Mouse (Mus musculus): ENCODE measurements around the gene Gm14744. TPM values are rescaled to one million over a fixed set of nuclear protein-coding genes. Genes with fewer than 3 reads are reported as not detected.

The Gm14744 gene
- not detected for polyA plus RNA-seq (2012; fragmentation: generic; extraction: Trizol)

GRCm38 (mm10) chrX:77864458-77864857, at the start of gene Gm14744:
Gene Gm14744, plus strand, starts transcription at chrX:77864758.

GRCm38 (mm10) chrX:77853523-77853922, 11.0 kb upstream of the Gm14744 start, which contains the start of gene Pbsn:
Gene Pbsn, minus strand, starts transcription at chrX:77853623.

Other genes starting within 250 kb of the Gm14744 start
- 1 to 10 TPM in 1 of 2 experiments, under 1 TPM in 1; 0.69 to 3.4 TPM for gene Prkx, start 68.5 kb upstream of the Gm14744 start, polyA plus RNA-seq (2012; fragmentation: generic; extraction: Trizol)
- gene Pbsn, start 11.1 kb upstream of the Gm14744 start, polyA plus RNA-seq (2012; fragmentation: generic; extraction: Trizol): not detected
- gene 5430402E10Rik, start 60.3 kb downstream of the Gm14744 start, polyA plus RNA-seq (2012; fragmentation: generic; extraction: Trizol): not detected
- not detected for gene Obp1a, start 226.6 kb downstream of the Gm14744 start, polyA plus RNA-seq (2012; fragmentation: generic; extraction: Trizol)

All from C3H10T1/2 (cell line).